Mouse (Mus musculus) liver, postnatal 0 days (tissue): ENCODE data around the gene Lrguk.

ENCODE experiments used
- CTCF ChIP-seq: sonication (generic); IDR thresholded peaks from 2 replicates; pipeline ENCODE4 v1.5.1; 2016; ENCODE audit warnings: antibody characterized with exemption, low read depth
- EP300 ChIP-seq: IDR thresholded peaks from 2 replicates; pipeline ENCODE4 v1.6.1; 2016; ENCODE audit warnings: antibody characterized with exemption, low read depth, mild to moderate bottlenecking

DNA sequence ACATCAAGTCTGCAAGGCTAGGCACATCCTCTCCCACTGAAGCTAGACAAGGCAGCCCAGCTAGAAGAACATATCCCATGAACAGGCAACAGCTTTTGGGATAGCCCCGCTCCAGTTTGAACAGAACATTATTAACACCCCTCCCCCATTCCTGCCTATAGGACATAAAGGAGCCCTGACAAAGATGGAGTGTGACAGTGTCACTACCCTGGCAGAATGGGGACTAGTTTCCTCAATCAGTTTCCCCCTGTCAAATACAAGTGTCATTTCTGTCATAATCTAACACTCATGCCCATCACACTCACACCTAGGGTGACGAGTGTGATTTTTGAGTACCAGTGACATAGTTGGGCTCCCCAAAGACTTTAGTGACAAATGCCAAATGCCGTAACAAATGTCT, 118.8 kb downstream of the Lrguk start:
- TF ChIP-seq CTCF = no peak
- TF ChIP-seq EP300 = no peak
